Mouse (Mus musculus) naive thymus-derived CD4-positive, alpha-beta T cell, adult 2 months (primary cell): ENCODE data around the gene Acot2.
"Not testable (repeated sequence)": the region's sequence is repeated elsewhere in the genome, so short reads cannot be mapped to it uniquely, and the experiment has no call there.

Source experiments
- DNase-seq: peaks from one replicate; pipeline ENCODE4 v3.0.0-alpha.2; 2011; ENCODE audit warnings: low read depth

Acot2 gene

DNA sequence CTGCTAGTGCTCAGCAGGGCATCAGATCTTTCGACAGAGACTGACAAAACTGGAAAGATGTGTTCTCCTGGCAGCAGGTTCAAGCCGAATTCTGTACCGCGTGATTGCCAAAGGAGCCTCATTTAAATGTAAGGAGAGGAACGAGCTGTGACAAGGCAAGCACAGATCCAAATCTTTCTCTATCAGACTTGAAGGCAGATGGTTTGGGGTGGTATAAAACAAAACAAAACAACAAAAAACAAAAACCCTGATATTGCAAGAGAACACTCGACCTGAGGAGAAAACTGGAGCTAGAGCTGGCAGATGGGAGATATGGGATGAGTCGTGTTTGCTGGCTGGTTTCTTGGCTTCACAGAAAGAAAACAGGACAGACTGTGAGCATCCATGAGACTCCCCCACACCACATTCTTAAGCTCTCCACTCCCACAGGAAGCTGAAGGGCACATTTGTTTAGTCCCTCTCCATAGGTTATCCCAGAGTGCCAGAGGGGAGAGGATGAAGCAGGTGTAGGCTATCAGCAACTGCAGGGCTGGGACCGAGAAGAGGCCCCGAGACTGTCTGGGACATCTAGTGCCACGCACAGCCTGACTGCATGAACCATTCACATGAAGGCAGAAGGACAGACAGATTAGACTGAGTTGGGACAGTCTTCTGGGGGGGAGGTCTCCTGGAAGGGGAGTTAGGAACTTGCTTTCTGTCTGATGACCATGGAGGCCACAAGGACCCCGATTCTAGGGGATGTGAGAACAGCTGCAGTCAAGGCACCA lies 10.9 kb downstream of the Acot2 start:
- DNase-seq, result no peak

- DNase-seq, result not testable (repeated sequence)
Measured at GRCm38 (mm10) chr12:83999237-83999636, 11.6 kb downstream of the Acot2 start.

DNA sequence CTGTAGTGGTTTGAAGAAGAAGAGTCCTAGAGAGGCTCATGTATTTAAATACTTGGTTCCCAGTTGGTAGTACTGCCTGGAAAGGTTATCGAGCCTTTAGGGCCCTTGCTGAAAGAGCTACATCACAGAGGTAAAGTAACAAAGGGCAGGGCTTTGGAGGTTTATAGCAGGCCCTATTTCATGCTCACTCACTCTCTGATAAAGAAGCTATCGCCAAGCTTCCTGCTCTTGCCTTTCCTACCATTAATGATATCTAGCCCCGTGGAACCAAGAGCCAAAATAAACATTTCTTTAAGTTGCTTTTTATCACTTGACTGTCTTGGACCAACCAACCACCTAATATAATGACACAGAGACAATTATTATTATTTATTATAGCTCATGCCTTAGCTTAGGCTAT lies 12.8 kb downstream of the Acot2 start:
- no peak for DNase-seq

DNA sequence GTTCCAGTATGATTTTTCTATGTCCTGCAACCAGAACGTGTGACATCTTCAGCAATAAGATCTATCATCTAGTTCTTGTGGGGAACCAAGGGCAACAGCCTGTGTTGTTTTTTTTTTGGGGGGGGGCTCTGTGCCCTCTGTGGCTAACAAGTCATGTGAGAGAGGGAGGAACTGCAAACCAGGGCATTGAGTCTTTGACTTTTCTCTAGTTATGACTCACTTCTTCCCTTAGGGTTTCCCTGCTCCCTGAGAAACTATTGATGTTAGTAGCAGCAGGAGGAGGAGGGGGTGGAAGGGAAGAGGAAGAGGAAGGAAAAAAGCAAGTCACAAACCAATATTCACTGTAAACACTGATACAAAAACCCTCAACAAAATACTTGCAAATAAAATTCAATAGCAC lies 16.2 kb downstream of the Acot2 start:
- DNase-seq, result no peak

DNA sequence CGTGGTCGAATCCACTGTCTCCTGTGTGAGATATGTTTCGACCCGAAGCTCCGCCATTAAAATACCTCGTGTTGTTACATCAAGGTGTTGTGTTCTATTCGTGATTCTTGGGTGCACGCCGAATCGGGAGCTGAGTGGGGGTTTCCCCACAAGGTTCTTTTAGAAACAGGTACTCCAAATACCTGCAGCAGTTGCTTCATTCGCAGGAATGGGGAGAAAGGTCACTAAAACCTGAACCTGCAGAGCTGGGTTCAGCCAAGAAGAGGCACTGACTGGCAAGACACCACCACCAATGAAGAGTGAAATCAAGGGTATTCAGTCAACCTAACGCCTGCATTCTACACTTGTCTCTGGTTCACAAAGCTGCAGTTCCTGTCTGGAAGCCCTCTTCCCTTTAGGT lies 20.6 kb downstream of the Acot2 start:
- no peak for DNase-seq

- DNase-seq, result no peak
Measured at GRCm38 (mm10) chr12:84008729-84009128, 21.1 kb downstream of the Acot2 start.

GRCm38 (mm10) chr12:84009171-84009965 lies 21.7 kb downstream of the Acot2 start, which contains the start of gene Acot1:
TSS of gene Acot1 (plus strand) at chr12:84009490.
- DNase-seq, result peak; percentile 24

GRCm38 (mm10) chr12:84010201-84010600 lies 22.5 kb downstream of the Acot2 start:
- DNase-seq, result no peak

GRCm38 (mm10) chr12:84011251-84012040 lies 23.8 kb downstream of the Acot2 start:
- no peak for DNase-seq

DNA sequence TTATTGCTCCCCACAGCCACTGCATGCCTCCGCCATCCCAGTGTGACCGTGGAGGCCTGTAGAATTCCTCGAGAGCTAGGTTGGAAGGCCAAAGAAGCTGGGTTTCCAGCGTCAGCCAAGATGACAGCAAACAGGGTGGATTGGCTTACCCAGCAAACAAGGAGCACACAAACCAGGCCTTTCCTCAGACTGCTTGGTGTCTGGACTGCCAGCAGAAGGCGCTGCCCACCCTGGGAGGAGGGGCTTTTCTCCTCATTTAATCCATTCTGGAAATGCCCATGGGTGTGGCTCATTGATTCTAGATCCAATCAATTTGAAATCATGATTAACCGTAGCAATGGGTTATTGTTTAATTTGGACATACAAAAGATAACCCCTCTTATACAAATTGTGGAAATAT lies 25.5 kb downstream of the Acot2 start:
- DNase-seq, result no peak

GRCm38 (mm10) chr12:84013701-84014100 lies 26.0 kb downstream of the Acot2 start:
- DNase-seq, result no peak

GRCm38 (mm10) chr12:84020528-84020927 lies 32.9 kb downstream of the Acot2 start:
- not testable (repeated sequence) for DNase-seq

DNA sequence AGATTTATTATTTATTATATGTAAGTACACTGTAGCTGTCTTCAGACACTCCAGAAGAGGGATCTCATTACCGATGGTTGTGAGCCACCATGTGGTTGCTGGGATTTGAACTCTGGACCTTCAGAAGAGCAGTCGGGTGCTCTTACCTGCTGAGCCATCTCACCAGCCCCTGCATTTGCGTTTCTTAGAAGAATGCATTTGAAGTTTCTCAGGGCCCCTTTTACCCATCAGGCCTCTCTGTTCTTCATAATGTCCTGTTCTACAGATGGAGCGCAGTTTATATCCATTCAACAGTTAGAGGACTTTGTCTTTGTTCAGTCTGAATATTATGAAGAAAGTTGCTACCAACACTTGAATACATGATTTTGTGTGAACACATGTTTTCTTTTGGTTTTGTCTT lies 34.6 kb downstream of the Acot2 start:
- not testable (repeated sequence) for DNase-seq

GRCm38 (mm10) chr12:84023052-84023745 lies 35.5 kb downstream of the Acot2 start:
- no peak for DNase-seq

DNA sequence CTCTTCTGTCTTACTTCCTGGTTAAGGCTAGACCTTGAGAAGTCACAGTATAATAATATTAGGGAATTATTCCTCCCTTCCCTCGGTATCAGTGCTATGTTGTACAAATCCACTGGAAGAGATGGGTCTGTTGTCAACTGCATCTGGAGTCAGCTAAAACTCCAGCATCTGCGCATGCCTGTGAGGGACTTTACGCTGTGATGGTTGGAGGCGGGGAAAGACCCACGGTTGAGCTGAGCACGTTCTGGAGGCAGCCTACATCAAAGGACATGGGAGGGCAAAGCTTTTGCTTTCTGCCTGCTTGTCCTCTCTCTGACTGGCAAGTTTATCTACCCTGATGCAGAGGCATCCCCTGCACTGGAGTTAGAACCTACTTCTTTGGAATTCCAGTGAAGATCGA lies 38.2 kb downstream of the Acot2 start:
- DNase-seq, result no peak

GRCm38 (mm10) chr12:84028328-84028727 lies 40.7 kb downstream of the Acot2 start:
- not testable (repeated sequence) for DNase-seq

GRCm38 (mm10) chr12:84029043-84029442 lies 41.4 kb downstream of the Acot2 start:
- not testable (repeated sequence) for DNase-seq

GRCm38 (mm10) chr12:84030659-84031332 lies 43.1 kb downstream of the Acot2 start:
- DNase-seq, result peak; percentile 87

GRCm38 (mm10) chr12:84032854-84033253 lies 45.2 kb downstream of the Acot2 start:
- no peak for DNase-seq

DNA sequence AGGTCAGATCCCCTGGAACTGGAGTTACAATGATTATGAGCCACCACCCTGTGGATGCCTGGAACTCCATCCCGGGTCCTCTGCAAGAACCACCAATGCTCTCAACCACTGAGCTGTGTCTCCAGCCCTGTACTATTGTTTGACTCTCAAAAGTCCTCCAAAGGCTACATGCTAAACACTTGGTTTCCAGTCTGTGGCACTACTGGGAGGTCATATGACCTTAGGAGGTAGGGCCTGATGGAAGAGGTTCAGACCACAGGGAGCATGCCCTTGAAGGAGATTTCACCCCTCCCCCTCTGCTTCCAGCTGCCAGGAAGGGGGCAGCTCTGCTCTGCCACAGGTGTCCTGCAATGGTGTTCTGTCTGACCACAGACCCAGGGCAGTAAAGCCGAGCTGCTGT lies 45.6 kb downstream of the Acot2 start:
- DNase-seq, result not testable (repeated sequence)

GRCm38 (mm10) chr12:84034108-84034507 lies 46.4 kb downstream of the Acot2 start:
- DNase-seq, result no peak
